Mouse (Mus musculus) CH12F3 (cell line): ENCODE measurements around the gene Dglucy.

ENCODE experiments used
- in situ Hi-C: fragments of 300-500 bp; cut with MboI; formaldehyde crosslinking; loops from 2 replicates; pipeline ENCODE4 v1.14.3; 2020; ENCODE audit warnings: low sequenced_read_pairs

Dglucy gene

DNA sequence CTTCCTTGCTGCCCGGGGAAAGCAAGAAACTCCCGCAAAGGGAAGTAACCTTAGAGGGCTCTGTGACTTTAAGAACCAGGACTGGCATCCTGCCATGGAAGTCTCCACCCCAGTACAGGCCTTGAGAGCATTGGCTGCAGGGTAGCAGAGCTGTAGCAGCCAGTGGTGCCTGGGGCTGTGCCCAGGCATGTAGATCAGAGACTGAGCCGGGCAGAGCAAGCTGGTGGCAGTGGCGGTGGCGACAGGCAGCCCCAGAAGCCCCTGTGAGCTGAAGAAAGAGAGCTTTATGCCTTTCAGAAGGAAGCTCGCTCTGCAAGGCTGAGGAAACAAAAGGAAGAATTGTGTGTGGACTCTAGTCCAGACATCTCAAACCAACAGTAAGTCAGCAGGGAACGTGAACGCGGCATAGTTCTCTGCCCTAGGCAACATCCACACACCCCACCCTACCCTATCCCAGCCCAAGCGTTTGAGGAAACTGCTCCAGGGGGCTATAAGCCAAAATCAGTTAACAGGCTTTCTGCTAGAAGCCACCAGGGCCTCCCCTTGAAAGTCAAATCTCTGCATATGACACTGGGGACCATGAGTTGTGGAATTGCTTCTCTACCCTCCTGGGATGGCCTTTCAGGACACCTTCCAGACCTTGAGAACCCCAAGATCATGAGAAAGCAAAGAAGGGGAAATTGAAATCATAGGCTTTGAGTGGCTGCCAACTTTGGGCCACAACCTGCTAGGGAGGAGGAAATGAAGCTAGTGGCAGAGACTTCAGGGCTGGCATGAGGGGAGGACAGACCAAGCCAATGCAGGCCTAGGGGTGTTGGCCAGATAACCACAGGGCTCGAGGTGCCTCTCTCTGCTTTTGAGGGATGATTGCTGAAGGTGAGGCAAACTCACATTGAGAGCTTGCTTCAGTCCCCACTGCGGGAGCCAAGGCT is at the start of gene Dglucy:
Dglucy (plus strand) TSS at position 124 of the 932 bp plus-strand sequence.
- in situ Hi-C loops, result no loop called here

DNA sequence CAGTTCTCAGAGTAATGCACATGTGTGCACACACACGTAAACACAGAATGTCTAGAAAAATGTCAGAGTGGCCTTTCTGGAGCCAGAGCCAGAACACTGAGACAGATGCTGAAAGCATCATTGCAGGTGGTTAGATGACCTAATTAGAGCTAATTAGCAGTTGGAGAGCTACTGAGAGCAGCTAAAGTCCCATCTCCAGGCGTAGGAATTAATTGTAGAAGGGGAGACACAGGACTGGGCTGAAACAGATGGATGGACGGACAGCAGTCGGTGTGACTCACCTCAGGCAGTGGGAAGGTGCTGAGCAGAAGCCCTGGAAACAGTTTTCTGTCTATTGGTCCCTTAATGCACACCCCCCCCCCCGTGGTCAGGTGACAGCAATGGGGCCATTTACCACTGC is 43.7 kb upstream of the Dglucy start:
- in situ Hi-C loops, result no loop called here

DNA sequence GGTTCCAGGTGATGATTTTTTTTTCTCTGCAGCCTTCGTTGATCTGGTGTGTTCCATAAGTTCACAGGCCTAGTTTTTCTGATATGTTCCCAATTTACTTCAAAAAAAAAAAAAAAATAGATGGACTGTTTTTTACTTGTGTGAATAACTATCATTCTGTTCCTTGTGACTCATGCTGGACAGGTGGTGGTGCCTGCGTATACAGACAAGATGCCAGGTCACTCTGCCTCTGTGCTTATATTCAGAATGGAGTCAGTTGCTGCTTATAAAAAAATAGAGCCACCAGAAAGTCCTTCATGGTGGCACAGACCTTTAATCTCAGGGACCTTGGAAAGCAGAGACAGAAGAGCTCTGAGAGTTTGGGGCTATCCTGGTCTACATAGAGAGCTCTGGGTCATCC is 43.3 kb upstream of the Dglucy start:
- in situ Hi-C loops, result no loop called here

DNA sequence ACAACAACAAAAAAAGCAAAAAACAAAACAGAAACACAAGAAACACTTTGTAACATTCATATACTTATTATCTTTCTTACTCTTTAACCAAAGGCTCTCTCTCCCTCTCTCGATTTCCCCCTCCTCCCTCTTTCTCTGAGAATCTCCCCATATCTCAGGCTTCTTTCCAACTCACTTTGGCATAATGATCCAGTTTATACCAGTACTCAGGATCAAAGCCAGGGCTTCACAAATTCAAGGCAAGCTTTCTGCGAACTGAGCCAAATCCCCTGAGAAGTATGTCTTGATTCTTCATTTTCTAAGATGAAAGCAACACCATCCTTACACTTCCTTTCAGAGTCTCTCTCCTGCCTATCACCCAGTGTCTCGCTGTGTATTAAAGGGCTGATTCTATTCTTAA is 40.4 kb upstream of the Dglucy start:
- in situ Hi-C loops, result no loop called here

DNA sequence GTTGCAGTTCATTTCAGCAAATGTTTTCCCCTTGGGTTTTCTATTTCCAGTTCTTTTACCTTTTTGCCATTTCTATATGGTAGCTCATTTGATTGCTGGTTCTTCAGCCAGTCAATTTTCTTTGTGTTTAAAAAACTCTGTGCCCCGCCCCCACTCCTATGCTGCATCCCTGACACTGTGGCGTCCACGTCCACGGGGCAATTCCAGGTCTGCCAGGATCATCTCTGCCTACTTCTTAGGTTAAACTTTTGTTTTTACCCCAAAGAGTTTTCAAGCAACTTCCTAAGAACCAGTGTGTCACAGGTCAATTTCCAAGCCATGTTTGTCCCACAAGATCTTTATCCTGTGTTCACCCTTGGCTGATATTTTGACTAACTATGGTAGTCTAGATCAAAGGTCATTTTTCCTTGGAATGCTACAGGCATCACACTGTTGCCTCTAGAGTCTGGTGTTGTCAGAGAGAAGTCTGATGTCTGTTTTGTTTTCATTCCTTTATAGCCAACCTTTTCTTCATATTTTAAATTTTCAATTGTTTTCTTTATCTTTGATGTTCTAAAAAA is 39.8 kb upstream of the Dglucy start:
- in situ Hi-C loops, result no loop called here

DNA sequence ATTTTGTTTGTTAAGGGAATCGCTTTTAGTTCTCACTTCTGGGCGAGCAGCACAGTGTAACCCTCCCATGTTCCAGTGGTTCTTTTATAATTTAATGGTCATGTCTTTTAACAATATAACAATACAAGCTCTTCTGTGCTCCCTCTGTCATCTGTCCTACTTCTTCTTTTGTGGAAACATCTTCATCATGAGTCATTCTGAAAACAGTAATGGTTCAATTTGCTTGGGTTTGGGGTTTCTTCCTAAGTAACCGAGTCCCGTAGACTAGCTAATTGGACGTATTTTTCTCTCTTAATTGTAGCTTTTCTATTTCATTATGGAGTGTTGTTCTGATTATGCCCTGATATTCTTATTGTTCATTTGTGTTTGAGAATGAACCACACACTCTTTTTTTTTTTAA is 38.5 kb upstream of the Dglucy start:
- in situ Hi-C loops, result no loop called here

DNA sequence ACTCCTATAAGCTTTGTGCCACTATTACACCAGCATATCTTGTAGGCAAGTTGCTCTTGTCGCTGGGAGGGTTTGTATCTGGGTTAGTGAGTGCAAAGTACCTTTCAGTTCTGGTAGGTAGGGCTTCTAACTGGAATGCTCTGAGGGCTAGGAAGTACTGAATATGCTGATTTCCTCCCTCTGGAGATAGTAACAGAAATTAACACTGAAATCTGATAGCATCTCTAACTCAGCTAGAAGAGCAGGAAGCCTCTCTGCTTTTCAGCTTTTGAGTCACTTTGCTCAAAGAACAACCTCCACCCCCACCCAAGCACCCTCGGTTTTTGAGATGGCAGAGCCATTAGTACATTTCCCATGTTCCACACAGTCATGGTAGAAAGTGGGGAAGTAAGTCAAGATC is 36.4 kb upstream of the Dglucy start:
- in situ Hi-C loops, result no loop called here

DNA sequence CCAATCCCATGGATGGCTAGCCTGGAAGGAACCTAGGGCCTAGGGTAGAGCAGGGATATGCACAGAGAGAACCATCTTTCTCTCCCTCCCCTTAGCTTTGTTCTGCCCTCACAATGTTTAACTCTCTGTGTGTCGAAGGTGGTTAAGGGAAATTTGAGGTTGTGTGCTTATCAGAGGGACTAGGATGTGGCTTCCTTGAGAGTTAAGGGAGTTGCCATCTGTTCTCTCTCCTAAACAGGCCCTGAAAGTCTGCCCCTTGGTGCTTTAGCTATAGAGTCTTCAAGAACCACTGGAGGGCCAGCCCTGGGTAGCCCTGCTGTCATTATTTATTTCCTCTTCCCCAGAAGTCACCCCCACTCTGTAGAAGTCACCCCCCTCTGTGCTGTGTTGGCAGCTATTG is 25.9 kb upstream of the Dglucy start:
- in situ Hi-C loops, result no loop called here

DNA sequence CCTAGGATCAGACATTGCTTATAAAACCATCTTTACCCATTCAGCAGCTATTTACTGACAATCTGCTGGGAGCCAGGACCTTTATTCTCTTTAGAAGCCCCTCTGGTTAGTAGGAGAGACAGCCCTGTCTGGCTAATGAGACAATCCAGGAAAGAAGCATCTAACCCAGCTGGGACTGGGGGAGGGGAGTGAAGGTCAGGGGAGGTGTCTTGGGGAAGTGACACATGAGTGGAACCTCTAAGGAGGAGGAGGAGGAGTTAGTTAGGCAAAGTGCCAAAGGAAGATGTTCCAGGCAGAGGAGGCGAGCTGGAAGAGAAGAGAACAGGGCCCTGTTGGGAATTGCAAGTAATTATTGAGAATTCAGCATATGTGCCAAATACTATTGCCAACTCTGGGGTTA is 25.1 kb upstream of the Dglucy start:
- in situ Hi-C loops, result no loop called here

DNA sequence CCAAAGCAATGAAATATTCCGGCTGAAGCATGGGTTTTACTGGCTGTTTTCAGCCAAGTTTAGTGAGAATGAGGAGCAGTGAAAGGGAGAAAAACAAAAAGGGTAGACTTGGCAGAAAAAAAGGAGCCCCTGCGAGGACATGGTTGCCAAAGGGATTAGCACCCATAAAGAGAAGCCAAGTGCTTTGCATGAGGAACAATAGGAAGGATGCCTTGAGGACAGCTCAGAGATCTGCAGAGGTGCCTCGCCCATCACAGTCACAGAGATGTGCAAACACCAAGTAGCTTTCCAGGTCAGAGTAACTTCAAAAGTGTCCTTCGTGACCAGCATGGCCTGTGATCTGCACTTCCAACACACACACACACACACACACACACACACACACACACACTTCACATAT is 21.4 kb upstream of the Dglucy start:
- in situ Hi-C loops, result no loop called here

DNA sequence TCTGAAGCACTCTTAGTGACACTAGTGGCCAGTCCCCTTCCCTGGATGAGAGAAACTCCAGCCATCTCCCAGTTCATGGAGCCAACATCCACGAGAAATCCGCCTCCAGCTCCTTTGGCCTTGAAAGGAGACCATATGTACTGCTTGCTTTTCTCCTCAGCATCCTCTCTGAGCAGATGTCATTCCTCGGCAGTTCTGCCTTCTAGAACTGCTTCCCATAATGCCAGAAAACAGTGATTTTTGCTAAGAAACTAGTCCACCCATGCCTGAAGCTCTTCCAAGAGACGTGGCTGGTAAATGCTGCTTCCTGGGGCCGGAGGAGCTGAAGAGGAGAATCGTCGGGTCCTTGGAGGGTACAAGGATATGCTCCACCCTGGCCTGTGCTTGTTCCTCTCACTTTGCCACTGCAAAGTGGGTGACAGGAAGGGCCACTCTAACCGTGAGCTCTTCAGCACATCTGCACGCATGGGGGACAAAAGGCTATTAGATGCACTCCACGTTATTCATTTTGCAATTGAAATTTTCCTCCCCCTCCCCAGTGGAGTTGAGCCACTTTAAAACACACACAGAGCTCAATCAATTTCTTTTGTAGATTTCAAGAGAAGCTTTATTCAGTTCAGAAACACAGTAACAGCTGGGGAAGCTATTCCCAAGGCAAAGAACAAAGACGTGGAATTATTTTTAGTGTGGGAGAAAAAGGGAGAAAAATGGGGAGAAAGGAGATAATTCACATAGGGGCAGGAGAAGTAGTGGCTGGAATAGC is 16.0 kb upstream of the Dglucy start:
- in situ Hi-C loops, result no loop called here

DNA sequence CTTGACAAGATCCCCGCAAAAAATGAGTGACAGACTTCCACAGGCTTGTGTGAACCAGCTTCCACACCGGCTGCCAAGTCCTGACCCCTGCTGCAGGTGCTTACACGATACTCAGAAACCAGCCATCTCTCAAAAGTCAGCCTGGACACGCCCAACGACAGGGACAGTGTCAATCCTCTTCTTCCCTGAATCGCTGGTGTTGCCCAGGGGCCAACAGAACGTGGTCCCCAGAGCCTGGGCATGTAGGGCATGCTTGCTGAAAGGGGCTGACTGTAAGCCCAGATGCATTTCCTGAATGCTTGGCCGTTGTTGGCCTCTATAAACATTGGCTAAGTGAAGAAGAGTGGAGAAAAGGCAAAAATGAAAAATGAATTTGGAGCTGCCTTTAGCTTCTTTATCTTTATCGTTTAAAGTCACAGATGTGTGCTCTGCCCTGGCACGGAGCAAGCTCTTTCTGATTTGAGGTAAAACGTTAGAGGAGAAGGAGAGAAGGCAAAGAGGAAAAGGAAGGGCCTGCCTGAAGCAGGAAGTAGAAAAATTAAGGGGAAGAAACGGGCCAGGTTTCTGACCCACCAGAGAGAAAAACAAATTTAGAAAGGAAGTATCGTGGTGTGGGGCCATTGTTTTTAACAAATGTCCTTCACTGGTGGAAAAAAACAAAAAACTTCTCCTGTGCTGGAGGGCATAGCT is 14.4 kb upstream of the Dglucy start:
- in situ Hi-C loops, result no loop called here

DNA sequence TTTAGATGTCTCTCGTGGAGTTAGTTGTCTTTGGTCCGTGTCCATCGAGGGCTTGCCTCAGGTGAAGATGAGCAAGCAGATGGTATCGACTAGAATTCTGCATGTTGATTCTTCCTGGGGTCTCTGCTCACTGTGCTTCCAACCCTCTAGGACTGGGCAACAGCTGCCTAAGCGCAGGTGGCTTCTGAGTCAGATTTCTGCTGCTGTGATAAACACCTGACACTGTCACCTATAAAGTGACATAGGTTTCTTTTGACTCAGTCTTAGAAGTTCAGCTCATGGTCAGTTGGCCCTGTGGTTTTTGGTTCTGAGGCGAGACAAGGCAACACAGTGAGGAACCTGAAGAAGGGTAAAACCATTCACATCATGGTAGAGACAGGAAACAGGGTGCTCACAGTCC is 9.0 kb upstream of the Dglucy start:
- in situ Hi-C loops, result no loop called here

DNA sequence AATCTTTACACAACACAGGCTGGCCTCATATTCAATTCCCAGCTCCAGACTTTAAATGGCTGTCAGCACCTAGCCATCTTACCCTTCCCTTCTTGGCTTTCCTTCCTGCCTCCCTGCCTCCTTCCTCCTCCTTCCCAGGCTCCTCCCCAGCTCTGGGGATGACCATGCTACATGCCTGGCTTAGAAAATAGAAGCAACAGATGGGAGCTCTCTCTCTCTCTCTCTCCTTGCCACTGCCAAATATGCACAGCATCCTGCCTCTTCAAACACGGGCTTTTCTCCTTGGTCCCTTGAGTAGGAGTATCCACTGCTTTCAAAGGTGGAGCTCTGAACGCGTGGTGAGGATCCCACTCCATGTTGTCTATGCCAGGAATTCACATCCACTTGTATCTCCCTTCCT is 8.1 kb upstream of the Dglucy start:
- in situ Hi-C loops, result no loop called here

DNA sequence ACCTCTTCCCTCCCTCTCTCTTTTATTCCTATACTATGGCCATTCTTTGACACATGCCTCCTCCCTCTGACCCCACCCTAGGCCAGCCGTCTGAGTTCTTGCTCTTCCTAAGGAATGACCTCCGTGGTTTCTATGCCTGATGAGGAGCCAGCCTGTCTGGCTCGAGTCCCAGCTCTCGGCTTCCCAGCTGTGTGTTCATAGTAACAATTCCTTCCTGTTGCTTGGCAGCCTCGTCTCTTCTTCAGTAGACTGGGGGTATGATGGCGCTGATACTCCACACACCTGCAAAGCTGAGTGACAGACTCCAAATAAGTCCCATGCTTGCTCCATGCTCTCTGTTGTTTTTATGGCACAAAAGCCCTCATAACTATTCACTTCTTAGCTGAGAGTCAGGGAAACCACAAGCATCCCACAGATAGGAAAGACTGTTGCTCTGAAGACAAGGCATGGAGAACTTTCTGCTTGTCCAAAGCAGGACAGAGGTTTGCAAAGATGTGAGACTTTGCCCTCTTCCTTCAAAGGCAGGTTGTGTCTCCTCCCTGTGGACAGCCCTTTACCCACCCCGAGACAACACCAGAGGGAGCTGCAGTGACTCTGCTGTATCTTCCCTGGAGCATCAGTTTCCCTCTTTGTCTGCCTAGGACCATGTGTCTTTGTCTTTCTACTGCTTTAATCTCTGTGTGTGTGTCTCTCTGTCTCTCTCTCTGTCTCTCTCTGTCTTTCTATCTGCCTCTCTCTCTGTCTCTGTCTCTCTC is 6.5 kb upstream of the Dglucy start:
- in situ Hi-C loops, result no loop called here

DNA sequence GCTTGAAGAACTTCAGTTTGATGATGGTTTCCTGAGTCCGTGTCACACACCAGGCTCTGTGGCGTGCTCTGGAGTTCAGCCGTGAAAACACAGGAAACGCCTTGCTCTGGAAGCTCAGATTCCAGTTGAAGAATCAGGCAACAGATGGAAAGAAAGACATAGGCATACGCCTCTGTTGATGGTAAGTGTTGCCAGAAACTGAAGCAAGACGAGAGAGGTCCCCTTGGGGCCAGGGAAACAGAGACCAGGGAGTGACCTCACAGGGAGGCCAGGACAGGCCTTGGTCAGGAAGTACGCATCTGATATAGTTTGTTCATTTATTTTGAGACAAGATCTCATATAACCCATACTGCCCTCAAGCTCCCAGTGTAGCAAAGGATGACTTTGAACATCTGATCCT is 4.1 kb upstream of the Dglucy start:
- in situ Hi-C loops, result no loop called here

DNA sequence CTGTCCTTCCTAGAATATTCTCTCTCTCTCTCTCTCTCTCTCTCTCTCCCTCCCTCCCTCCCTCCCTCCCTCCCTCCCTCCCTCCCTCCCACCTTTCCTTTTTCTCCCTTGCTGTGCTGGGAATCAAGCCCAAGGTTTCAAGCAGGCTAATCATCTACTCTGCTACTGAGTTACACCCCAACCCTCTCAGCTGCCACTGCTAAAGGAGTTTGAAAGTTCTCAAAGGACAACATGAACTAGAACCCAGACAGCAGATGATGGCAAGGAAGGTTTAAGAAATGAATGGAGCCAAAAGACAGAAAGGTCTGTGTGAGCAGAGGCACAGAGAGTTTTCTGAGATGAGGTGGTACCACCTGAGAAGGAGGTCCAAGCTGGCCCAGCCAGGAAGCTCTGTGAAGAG is 3.6 kb upstream of the Dglucy start:
- in situ Hi-C loops, result no loop called here

DNA sequence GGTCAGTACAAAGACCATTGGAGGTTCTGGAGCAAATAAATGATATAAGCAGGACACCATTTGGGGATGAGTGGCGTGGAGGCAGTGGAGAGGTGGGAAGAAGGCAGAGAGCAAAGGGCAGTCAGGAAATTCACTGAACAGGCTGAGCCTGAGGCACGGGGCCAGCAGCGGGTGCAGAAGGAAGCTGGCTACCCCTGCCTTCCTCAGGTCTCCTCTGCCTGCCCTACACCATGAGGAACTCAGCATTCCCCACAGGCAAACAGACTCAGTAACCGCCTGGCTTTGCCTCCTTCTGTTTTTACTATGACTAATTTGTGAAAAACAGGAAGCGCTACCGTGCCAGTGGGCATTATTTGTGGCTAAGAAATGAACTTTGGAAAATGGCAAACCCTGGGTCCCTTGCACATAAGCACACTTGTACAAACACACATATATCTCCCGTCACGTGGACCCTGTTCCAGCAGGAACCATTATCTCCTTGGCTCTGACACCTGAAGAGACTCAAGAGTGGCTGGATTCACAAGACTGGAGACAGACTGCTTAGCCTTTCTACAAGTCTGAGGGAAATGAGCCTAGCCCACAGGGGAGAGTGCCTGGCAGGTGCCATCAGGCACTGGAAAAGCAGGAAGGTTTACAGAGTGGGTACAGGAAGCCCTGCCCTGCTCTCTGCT is 2.8 kb upstream of the Dglucy start:
- in situ Hi-C loops, result no loop called here

DNA sequence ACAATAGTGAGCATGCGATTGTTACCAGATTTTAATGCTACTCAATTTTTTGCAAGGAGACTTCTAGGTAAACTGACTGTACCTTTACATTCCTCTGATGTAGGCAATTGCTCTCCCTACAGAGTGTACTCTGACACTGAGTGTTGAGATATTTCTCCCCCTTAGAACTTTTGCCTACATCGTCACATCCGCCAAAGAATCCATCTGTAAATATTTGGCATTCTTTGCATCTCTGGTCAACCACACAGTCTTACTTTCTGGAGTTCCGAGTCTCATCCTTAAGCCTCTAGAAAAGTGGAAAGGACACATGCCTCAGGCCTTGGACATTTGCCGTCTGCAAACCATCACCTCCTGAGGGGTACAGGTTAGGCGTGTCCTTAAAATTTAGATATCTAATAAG is 1.9 kb upstream of the Dglucy start:
- in situ Hi-C loops, result no loop called here
